Mouse (Mus musculus) embryonic fibroblast, embryonic 13.5 days (primary cell): ENCODE data around the gene Zbtb38. TPM values are rescaled to one million over a fixed set of nuclear protein-coding genes. Genes with fewer than 3 reads are reported as not detected.

Source experiments
- H3K27ac ChIP-seq: 2 replicates; pipeline ENCODE4 v1.5.1; 2012; ENCODE audit warnings: low read length, control low read depth, inconsistent platforms; ENCODE audit not compliant: insufficient read depth
- H3K4me1 ChIP-seq: 2 replicates; pipeline ENCODE4 v1.6.1; 2011; ENCODE audit warnings: low read length; ENCODE audit not compliant: control insufficient read depth, insufficient read depth
- H3K4me3 ChIP-seq: 2 replicates; pipeline ENCODE4 v1.5.1; 2011; ENCODE audit warnings: mild to moderate bottlenecking, control low read depth, low read length; ENCODE audit not compliant: insufficient read depth
- CTCF ChIP-seq: IDR thresholded peaks from 2 replicates; pipeline ENCODE4 v1.5.1; 2011; ENCODE audit warnings: mild to moderate bottlenecking, control low read depth, low read length, moderate library complexity, borderline replicate concordance; ENCODE audit not compliant: insufficient read depth
- POLR2A ChIP-seq: IDR thresholded peaks from 2 replicates; pipeline ENCODE4 v1.6.1; 2011; ENCODE audit warnings: low read depth, mild to moderate bottlenecking, control low read depth, low read length, moderate library complexity
- polyA plus RNA-seq: library from polyadenylated mRNA; stranded (reverse); fragments of >200 nt; gene quantifications from 2 replicates; pipeline ENCODE4 v1.2.4, GENCODE M21; 2011; ENCODE audit warnings: low read depth; ENCODE audit not compliant: missing spikeins, insufficient read length

Zbtb38 gene
- polyA plus RNA-seq, 1 experiment: 33.6 TPM

- H3K4me1 ChIP-seq: peaks cover 10% of the 10 kb centered on the region
- H3K4me3 ChIP-seq: no peak overlapping the region
- no peak for TF ChIP-seq POLR2A
- no peak for TF ChIP-seq CTCF
- no peak overlapping the region for H3K27ac ChIP-seq
These were observed 26.1 kb downstream of the Zbtb38 start for GRCm38 (mm10) chr9:96726336-96727131.

GRCm38 (mm10) chr9:96725582-96726320 lies 26.9 kb downstream of the Zbtb38 start:
- H3K4me3 ChIP-seq: no peak overlapping the region
- H3K27ac ChIP-seq: no peak overlapping the region
- TF ChIP-seq CTCF: no peak
- no peak for TF ChIP-seq POLR2A
- peaks cover 13% of the 10 kb centered on the region for H3K4me1 ChIP-seq

GRCm38 (mm10) chr9:96723650-96724049 lies 29.0 kb downstream of the Zbtb38 start:
- Histone ChIP-seq H3K27ac (no peak overlapping the region), H3K4me1 (peaks cover 17% of the 10 kb centered on the region), H3K4me3 (no peak overlapping the region)
- TF ChIP-seq CTCF (no peak), POLR2A (no peak)

- TF ChIP-seq POLR2A (no peak), CTCF (no peak)
- H3K4me3 ChIP-seq: no peak overlapping the region
- peak overlapping the region; percentile 77 for H3K27ac ChIP-seq
These were observed 31.4 kb downstream of the Zbtb38 start for GRCm38 (mm10) chr9:96721163-96721799.

GRCm38 (mm10) chr9:96720510-96721162 lies 32.0 kb downstream of the Zbtb38 start:
- peak overlapping the region; percentile 77 for H3K27ac ChIP-seq
- no peak overlapping the region for H3K4me3 ChIP-seq
- H3K4me1 ChIP-seq: peaks cover 14% of the 10 kb centered on the region
- TF ChIP-seq CTCF: no peak
- TF ChIP-seq POLR2A: peak; percentile 39

More at GRCm38 (mm10) chr9:96721163-96721799, 31.4 kb downstream of the Zbtb38 start:
- peaks cover 10% of the 10 kb centered on the region for H3K4me1 ChIP-seq

GRCm38 (mm10) chr9:96719408-96720158 lies 33.0 kb downstream of the Zbtb38 start:
- H3K27ac ChIP-seq: peak overlapping the region; percentile 77
- H3K4me1 ChIP-seq: peaks cover 21% of the 10 kb centered on the region
- TF ChIP-seq POLR2A (peak; percentile 60; the same call in 1 of the 2 replicates), CTCF (no peak)
- peak overlapping the region; percentile 44 for H3K4me3 ChIP-seq

- H3K27ac ChIP-seq: peak overlapping the region; percentile 77; the same call in 1 of the 2 replicates
- peak overlapping the region; percentile 44 for H3K4me3 ChIP-seq
- peaks cover 28% of the 10 kb centered on the region for H3K4me1 ChIP-seq
- TF ChIP-seq POLR2A: no peak
- TF ChIP-seq CTCF: no peak
These were observed 33.7 kb downstream of the Zbtb38 start for GRCm38 (mm10) chr9:96718888-96719287.

- no peak overlapping the region; the same call in 1 of the 2 replicates for H3K4me3 ChIP-seq
- H3K4me1 ChIP-seq: peaks cover 30% of the 10 kb centered on the region
- H3K27ac ChIP-seq: no peak overlapping the region
- no peak for TF ChIP-seq POLR2A
- TF ChIP-seq CTCF: no peak
These were observed 34.2 kb downstream of the Zbtb38 start for GRCm38 (mm10) chr9:96718402-96718798.
